Mouse (Mus musculus): Measurements from ENCODE around the gene Hist1h1e.

DNA sequence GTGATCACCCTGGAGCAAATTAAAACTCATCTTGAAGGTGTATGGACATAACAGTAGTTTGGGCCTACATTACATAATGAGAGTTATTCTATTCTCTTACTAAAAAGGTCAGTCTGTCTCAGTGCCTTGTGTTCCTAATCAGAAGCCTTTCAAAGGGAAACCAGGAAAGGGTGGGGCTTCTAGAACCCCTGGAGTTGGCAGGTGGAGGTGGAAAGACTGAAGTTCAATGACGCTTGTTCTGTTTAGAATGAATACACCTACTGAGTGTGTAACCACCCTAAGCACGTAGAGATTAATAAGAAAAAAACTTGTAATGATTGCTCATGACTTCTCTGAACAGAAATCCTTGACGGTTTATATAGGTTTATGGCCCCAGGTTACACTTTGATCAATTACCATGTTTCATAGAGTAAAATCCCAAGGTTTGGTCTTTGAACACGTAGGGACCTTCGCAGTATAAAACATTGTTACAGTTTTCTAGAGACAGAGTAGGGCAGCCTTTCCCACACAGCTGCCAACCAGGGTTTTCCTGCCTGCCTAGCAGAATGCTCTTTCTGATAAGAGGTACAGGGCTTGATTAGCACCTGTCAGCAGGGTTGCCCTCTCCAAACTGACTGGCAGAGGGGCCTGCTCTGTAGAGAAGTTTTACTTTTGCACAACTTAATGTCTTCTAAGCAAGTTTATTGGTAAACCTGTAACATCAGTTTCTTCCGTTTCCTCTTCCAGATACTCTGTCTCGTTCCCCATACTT is 26.6 kb downstream of the Hist1h1e start:
- TF ChIP-seq CTCF (IDR thresholded peaks at IDR 0.05; ENCODE audit: extremely low read depth, insufficient read depth, low read length) (no peak), POLR2A (IDR thresholded peaks at IDR 0.05; ENCODE audit: extremely low read depth, insufficient read depth, low read length) (no peak)
